Mouse (Mus musculus) thymus, postnatal 25 days (tissue): ENCODE measurements around the gene Slc22a12.

Experiments used
- DNase-seq: peaks from one replicate; pipeline ENCODE4 v3.0.0; 2022

Gene Slc22a12

DNA sequence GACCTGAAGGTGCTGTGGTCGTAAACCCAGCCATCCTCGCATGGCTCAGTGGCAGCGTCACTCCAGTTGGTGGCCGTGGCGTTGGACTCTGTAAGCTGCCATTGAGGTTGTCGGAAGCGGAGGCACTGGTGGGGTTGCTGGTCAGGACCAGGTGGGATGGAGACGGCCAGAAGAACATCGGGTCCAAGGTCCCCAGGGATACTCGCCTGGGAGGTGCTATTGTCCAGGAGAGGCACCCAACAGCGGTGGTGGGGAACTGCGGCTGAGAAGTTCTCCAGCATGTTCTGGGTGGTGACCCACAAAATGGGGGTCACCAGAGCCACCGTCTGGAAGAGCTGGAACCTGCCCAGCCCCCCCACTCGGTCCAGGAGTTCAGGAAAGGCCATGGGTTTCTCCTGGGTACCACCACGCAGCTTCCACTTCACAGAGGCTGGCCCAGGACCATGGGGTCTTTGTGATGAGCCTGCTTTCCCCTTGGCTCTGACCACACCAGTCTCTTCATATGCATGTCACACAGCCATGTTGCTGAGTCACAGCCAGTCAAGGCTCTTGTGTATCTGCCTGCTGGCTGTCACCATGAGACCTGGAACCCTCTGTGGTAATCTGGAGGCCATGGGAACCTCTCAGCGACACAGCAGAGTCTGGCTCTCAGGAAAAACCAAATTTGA, at the start of gene Slc22a12:
Gene Slc22a12, minus strand, starts transcription at position 666 of the 668 bp plus-strand sequence.
- no peak for DNase-seq

DNA sequence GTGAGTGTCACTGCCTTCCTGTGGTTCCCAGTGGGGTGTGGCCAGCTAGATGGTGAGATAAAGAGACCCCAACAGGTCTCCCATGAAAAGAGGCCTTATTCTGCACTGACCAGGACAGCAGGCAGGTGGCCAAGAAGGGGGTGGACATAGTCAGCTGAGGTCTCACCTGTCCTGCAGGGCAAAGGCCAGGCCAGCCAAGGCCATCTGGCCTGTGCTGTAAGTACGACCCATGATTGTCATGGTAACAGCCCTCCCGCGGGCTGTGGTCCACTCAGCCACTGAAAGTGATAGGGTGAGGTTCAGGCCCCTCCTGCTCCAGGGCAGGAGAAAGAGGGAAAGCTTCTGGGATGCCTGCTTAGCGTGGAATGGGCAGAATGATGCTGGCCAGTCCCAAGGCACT, 29.2 kb upstream of the Slc22a12 start:
- no peak for DNase-seq

DNA sequence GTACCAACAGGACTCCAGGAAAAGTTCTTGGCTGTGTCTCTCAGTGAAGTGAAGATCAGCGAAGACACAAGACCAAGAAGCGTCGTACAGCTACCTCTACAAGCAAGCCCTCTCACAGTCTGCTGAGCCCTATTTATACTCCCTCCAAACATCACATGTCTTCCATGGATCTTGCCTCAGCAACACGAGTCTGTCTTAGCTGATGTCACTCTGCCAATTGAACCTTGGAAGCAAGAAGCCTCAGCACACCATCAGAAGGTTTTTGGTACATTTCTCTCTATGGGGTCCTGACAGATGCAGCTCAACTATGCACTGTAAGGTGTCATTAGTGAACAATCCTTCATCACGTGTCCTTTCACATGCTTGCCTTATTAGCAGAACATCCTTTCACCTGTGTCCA, 28.6 kb upstream of the Slc22a12 start:
- DNase-seq = no peak

DNA sequence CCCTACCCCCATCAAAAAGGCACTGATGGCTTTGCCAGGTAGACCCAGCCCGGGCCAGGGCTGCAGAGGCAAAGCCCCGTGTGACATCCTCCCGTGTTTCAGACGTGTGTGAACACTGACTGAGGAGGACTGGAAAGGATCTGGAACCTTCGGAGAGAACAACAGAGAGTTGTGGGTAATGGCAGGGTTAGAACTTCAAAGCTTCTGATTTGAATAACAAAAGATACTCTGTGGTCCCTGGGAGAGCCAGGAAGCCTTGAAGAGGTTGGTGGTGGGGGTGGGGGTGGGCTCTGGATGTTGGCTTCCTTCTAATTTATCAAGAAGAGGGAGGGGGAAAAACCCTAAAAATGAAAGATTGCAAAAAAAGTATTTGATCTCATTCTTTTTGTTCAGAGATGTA, 26.7 kb upstream of the Slc22a12 start:
- DNase-seq = no peak

DNA sequence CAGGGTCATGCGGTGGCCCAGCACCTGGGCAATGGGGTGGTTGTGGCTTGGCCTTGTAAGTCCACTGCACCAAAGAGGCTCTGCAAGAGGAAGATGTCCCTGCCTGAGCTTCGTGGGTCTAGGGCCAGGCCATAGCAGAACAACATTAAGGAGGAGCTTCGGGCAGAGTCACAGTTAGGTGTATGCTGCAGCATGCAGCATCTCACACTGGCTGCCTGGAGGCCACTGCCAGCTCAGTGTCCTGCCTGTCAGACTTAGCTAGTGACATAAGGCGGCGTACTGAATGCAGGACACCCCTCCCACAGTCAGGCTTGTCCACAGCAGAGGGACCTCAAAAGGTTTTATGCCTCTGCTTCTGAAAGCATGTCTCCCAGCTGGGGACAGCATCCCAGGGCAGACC, 26.2 kb upstream of the Slc22a12 start:
- no peak for DNase-seq

DNA sequence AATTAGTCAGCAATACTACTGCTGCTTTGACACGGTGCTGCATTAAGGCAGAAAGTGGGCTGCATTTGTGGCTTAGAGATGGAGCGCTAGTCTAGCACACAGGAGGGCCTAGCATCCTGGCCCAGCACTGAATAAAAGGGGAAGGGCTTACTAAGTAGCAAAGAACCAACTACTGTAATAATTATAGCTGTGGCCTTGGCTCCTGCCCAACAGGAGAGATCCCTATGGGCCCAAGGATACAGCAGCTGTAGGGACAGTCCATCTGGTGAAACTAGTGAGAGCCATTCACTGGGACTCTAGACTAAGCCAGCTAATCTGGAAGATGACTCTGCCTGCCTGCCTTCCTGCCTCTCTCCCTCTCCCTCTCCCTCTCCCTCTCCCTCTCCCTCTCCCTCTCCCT, 23.6 kb upstream of the Slc22a12 start:
- no peak for DNase-seq

DNA sequence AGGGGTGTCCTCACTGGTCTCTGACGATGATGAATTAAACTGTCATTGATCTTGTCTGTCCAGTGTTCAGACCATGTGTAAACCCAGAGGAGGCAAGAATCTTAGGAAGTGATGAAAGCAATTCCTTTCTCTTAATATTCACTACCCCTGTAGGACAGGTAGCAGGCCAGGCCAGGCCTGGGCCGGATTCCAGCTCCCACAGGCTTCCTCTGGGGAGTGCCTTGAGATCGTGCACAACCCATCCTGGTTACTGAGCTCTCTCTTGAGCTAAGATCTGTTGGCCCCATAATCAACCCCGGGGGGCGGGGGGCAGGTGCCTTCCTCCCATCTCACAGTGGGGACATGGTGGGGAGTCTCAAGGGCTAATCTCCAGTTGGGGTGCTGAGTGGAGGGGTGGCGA, 22.3 kb upstream of the Slc22a12 start:
- DNase-seq = no peak

DNA sequence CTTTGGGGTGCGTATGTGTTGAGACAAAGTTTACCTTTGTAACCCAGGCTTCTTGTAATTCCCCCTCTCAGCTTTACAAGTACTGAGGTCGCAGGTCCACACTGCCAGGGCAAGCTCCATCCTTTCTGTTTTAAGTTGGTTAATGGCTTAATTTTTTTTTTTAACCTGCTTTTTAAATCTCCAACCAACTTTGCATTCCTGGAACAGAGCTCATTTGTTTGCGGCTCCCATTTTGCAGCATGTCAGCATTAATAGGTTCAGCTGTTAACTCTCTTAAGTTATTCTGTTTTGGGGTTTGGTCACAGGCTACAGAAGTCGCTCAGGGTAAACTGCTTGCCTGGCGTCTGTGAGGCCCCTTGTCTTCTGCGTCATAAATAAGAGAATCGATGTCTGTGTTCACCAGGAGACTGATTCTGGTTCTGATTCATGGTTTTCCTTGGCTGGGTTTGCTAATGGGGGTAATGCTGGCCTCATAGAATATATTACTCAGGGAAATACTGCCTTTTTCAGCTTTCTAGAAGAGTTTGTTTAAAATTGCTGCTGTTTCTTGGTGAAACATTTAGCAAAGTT, 17.5 kb upstream of the Slc22a12 start:
- DNase-seq = no peak

DNA sequence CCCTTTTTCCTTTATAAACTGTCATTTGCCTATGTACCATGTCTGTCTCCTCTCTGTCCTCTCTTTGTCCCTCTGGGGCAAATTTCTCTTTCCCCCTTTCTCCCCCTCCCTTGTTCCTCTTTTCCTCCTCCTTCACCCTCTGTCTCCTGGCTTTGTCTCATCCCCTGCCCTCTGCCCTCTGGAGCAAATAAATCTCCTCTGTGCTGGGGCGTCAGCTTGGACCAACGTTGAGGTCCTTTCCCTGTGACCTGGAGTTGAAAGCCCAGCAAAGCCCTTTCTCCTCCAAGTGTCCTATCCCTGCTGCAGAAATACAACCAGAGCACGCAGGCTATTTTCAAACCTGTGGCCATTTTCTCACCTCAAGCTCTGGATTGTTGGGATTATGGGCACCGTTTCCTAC, 16.7 kb upstream of the Slc22a12 start:
- no peak for DNase-seq

DNA sequence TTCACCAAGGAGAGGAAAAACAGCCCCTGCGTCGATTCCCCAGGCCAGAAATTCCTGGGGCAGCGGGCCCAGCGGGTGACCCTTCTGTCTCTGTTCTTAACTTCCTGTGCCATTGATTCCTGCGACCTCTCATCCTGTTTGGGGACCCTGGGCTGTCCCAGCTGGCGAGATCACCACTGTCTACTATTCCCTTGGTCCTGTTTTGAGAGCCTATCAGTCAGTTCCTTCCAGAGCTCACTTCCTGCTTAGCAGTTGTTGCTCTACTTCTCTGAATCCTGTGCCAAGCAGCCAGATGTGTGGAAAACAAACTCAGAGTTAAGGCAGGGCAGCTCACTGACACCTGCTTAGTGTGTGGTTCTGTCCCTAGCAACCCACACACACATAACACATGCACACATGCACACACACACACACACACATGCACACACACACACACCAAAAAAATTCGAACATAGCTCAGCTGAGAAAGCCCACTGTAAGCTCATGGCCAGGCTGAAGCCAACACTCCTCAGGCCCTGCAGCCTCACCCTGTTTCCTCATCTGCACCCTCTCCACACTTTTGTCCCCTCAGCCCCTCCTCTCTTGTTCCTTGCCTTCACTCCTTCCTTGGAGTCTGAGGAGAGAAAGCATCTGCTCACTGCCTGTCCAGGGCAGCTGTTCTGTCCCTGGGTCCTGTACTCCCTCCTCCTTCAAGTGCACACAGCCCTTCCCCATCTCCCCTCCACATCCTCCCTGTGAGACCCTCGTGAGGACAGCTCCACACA, 11.2 kb upstream of the Slc22a12 start:
- no peak for DNase-seq

DNA sequence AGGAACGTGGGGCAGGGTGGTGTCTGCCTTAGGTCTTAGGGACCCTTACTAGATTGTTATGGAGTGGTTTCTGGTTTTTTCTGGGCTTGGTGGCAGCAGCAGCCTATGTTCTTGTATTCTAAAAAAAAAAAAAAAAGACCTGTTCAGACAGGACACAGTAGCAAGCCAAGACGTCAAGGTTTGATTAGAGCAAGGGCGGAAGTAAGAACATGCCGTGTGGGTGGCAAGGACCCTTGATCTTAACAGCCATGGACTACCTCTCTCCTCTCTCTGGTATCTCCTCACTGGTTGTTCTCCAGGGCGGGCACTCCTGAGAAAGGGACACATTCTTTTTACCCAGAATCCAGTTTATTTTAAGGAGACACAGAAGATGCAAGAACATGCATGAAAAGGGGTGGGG, 10.3 kb upstream of the Slc22a12 start:
- no peak for DNase-seq

DNA sequence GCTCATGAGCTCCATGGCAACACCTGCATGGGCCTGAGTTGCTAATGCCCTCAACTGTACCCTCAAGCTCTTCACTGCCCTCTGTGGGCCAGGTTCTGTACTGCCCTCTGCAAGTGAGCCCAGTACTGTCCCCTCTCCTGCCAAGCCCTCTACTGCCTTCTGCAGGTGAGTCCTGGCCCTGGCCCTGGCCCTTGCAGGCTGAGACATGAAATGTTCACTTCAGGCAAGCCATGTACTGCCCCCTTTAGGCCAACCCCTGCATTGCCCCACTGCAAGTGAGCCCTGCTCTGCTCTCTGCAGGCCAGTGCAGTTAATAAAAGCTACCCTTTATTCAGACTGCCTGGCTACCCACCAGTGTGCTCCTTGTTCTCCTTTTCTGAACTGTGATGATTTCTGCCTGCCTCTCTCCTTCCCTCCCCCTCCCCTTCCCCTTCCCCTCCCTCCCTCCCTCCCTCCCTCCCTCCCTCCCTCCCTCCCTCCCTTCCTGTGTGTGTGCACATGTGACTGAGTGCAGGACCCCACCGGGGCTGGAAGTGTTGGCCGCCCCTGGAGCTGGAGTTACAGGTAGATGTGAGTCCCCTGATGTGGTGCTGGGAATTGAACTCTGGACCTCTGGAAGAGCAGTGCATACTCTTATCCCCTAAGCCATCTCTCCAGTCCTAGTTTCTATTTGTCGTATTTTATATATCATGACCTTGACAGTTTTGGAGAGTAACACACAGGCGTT, 9.6 kb upstream of the Slc22a12 start:
- peak; percentile 52 for DNase-seq

DNA sequence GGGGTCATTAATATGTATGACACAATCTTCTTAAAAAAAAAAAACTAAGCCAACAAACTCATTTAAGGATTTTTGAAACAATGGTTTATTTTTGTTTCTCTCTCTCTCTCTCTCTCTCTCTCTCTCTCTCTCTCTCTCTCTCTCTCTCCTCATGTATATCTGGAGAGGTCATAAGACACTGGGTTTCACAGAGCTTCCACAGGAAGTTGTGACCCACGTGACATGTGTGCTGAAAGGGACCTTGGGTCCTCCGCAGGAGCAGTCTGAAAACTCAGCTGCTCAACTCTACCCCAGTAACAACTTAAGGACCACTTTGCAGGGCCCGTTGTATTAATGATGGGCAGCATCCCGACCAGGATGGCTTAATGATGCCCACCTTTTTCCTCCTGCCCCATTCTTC, 8.4 kb upstream of the Slc22a12 start:
- no peak for DNase-seq

DNA sequence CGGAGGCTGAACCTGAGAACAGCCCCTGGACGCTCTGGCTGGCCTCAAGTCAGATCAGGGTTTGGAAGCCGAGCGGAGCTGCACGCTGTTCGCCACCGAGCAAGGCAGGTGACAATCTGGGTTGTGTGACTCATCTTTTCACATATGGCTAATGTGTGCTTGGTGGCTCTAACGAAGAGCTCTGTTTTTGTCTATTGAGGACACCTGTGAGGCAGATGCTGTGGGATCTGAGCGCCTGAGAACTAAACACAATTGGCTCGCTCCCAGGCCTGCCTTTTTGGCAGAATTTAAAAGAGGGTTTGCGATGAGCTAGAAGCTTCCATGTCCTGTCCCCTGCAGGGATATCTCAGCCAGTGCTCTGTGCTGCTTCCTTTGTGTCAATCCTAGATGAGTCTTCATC, 6.7 kb upstream of the Slc22a12 start:
- no peak for DNase-seq

DNA sequence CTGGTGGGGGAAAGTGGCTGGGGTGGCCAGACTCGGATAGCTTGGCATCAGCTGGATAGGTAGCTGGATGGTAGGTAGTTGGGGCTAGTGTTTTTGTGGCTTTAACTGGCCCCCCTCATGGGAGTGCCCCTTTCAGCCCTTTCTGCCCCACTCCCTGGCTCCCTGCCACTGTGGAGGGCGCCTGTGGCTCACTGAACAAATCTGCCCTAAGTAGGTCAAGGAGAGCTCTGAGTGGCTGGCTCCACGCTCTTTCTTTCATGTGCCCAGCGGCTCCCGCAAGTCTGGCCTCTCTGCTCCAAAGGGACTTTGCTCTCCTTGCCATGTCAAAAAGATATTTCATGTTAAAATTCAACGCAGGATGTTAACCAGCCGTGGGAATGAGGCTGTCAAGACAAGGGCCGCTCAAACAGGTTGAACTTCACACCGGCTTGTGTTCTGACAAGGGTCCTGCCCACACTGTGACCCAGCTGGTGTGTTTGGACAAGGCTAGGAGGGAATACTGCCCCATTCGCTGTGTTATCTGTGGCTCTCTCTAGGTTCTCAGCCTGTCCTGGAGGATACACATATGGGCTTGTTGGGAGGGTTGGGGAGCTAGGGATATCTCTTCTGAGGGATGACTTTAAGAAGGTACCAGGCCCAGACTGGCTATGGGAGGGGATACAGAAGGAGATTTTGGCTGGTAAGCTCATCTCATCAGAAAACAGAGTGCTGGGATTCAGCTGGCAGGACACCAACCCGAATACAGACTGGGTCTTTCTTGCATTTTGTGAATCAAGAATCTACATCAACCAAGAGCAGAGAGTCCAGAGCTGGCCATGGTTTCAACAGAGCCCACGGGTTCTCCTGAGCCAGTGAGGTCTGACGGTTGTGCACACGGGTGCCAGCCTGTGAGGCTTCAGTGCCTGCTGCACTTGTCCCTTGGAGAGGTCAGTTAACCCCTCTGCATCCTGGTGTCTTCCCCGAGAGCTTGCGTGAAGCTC, 5.9 kb upstream of the Slc22a12 start:
- DNase-seq = no peak

DNA sequence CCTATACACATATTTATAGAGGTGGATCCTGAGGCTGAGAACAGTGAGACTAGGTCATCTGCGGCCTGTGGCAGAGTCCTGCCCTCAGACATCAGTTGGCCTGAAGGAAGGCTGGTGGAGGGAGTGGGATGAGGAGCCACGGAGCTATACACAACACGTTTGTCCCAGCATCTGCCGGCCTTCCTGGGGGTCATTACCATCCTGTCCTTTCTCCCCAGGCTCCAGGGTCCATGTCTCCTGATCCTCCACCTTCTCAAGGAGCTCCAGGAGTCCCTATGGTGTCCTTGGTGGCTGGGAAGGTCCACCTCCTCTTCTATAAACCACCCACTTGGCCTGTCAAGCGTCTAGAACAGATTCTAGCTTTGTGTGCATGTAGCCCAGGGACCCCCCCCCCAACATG, 5.0 kb upstream of the Slc22a12 start:
- no peak for DNase-seq

DNA sequence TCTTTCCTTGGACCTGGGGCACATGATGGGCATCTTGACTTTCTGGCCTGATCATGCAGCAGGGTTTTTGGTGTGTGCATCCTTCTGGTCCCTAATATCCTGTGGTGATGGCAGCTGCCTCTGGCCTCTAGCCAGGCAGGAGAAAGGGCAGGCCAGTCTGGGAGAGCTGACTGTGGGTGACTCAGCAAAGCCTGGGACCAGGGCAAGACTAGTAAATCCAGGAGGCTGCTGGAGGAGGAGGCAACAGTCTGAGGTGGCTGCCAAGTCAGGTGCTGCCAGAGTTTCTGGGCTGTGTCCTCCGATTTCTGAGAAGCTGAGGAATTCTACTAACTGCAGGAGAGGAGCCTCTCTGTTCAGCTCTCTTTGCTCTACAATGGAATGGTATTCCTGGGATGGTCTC, 3.3 kb upstream of the Slc22a12 start:
- no peak for DNase-seq

DNA sequence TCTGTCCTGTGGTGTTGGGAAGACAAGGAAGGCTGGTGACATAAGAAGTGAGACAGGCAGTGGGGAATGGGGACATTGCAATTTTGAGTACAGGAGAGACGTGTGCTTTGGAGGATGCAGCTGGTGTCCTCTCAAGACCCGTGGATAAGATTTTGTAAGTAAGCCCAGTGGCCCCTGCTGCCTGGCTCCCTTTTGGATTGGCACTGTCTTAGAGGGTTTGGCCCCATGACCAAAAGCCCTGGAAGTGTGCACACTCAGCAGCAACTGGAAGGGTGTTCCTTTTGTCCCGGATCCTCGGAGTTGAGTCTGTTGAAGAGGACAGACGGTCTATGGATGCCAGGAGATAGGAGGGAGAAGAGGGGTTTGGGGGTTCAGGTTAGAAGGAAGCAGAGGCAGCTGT, 2.6 kb upstream of the Slc22a12 start:
- no peak for DNase-seq

DNA sequence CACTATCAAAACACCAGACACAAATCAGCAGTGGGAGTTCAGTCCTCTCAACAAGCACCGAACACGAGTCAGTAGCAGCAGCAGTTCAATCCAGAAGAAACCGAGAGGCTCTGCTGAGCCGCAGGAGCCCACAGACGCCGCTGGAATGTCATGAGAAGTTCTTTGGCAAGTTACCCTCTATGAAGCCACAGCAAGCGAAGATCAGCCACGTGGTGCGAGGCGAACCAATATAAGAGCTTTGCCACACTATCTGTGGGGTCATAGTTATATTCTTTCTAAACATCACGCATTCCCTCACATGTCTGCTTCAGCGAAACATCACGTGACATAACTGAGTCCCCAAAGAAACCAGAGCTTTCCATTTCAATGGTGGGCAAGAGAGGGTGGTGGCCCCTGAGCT, 1.9 kb upstream of the Slc22a12 start:
- no peak for DNase-seq

DNA sequence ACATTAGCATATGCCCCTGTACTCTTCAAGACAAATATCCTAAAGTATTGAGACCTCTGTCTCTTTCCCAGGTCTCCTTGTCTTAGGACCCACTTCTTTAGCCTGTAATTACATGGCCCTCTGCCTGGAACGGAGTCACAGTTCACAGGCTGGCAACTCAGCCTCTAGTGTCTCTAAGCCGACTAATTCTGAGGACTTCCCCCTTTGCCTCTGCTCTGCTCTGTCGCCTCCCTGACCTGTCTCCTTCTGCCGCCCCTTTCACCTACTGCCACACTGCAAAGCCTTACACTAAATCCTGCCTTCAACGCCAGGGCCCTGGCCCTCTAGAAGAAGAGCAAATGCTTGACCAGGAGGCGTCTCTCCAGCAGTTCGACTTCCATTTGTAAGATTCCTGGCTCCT, 686 bp upstream of the Slc22a12 start:
- DNase-seq = no peak

DNA sequence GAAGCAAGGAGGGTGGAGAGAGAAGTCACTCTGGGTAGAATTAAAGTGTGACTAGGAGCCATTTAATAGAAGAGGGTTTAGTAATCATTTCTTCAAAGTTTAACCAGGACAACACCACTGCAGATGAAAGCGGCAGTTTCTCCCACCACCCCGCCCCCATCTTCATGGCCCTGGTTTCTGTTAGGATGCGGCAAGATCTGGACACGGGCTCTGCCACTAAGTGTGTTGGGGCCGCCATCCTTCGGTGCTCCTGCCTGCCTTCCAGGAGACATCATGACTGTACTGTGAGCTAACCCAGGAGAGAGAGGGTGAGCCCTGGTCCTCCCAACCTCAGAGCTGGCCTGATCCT, 177 bp upstream of the Slc22a12 start:
- DNase-seq = no peak

DNA sequence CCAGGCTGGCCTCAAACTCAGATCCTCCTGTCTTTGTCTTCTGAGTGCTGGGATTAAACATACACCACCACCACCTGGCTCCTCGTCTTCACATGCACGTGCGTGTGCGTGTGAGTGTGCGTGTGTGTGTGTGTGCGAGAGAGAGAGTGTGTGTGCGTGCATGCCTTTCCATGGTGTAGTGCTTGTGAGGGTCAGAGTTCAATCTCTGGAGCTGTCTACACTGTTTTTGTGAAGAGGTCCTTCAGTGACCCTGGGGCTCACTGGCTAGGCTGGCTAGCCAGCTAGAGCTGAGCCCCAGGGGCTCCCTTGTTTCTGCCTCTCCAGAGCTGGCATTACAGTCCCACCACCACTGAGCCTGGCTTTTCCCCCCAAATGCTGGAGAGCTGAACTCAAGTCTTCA, 1.3 kb downstream of the Slc22a12 start:
- DNase-seq = no peak

DNA sequence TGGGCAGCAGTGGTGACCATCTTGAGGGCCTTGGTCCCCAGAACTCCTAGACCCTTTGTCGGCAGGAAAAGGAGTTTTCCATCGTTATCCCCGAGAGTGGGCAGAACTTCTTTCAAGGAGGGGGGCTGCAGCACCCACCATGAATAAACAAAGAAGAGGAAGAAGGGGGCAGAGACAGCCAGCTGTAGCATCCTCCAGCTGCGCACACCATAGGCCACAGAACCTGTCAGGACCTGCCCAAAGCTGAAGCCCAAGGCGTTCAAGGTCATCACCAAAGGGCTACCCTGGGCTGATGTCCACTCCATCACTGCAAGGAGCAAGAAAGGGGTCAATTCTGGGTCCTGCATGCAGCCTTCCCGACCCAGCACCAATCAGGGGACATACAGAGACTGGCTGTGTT, 2.6 kb downstream of the Slc22a12 start:
- no peak for DNase-seq
